Mouse (Mus musculus): Measurements from ENCODE around the gene Manbal. TPM values are rescaled to one million over a fixed set of nuclear protein-coding genes. Genes with fewer than 3 reads are reported as not detected.

Gene Manbal
- polyA plus RNA-seq, 1 experiment from 2014 or later, result 105 TPM

DNA sequence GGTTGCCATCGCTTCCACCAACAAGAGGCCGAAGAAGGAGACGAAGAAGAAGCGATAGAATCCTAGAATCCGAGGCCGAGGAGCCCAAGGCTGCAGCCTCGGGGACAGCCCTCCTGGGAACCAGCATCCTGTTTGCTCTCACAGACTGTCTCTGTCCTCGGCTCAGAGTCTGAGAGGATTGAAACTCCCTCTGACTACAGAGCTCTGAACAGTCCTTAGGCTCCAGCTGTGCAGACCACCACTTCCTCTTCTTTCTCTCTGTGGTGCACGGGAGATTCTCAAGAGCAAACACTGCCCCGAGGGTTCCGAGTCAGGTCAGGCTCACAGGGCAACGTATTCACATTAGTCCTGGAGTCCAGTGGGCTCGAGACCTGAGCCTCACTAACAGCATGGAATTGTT is 28.6 kb downstream of the Manbal start:
- H3K27me3 ChIP-seq, result no peaks in the 10 kb centered on the region
- WGBS, result 63% methylated on average over 13 of the region's 13 CpGs
- H3K9me3 ChIP-seq, result no peaks in the 10 kb centered on the region
- H3K36me3 ChIP-seq, result peaks cover 27% of the 10 kb centered on the region
- ATAC-seq (replicated peaks), result no peak
- no peak overlapping the region for H3K4me2 ChIP-seq (replicated peaks)
- no peak overlapping the region for H3K4me3 ChIP-seq
- no peaks in the 10 kb centered on the region for H3K4me1 ChIP-seq
- peak overlapping the region; percentile 43 for H3K27ac ChIP-seq (replicated peaks)
- no peak overlapping the region for H3K9ac ChIP-seq (replicated peaks)

DNA sequence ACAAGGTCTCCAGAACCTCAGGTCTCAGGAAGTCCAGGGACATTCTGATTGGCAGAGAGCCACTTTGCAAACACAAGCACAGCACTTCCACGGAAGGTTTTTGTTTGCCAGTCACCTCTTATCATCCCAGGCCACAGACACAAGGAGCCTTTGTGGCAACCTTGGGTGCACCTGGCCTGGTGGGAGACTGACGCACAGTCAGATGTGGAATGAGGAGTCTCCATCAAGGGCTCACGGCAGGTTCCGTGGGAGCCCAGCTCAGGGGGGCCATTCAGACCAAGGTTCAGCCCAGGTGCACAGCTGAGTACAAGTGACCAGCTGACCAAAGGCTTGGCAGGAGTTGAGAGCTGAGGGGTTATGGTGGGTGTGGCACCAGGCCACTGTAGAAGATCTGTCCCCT is 30.0 kb downstream of the Manbal start:
- no peaks in the 10 kb centered on the region for H3K9me3 ChIP-seq
- no peak for ATAC-seq (replicated peaks)
- no peaks in the 10 kb centered on the region for H3K27me3 ChIP-seq
- 90% methylated on average over 4 of the region's 4 CpGs for WGBS
- no peak overlapping the region for H3K4me2 ChIP-seq (replicated peaks)
- peaks cover 27% of the 10 kb centered on the region for H3K36me3 ChIP-seq
- no peaks in the 10 kb centered on the region for H3K4me1 ChIP-seq
- no peak overlapping the region for H3K27ac ChIP-seq (replicated peaks)
- no peak overlapping the region for H3K9ac ChIP-seq (replicated peaks)
- no peak overlapping the region for H3K4me3 ChIP-seq

DNA sequence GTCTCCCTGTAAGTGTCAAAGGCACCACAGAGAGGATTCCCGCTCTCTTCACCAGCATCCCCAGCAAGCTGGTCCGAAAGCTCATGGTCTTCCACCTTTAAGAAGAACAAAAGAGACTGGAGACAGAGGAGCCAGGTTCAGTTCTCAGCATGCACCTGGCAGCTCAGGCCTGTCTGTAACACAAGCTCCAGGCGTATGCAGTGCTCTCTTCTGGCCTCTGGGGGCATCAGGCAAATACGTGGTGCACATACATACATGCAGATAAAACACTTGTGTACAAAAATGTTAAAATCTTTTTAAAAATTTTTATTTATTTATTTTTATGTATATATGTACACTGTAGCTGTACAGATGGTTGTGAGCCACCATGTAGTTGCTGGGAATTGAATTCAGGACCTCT is 31.1 kb downstream of the Manbal start:
- 97% methylated on average over 4 of the region's 4 CpGs for WGBS

DNA sequence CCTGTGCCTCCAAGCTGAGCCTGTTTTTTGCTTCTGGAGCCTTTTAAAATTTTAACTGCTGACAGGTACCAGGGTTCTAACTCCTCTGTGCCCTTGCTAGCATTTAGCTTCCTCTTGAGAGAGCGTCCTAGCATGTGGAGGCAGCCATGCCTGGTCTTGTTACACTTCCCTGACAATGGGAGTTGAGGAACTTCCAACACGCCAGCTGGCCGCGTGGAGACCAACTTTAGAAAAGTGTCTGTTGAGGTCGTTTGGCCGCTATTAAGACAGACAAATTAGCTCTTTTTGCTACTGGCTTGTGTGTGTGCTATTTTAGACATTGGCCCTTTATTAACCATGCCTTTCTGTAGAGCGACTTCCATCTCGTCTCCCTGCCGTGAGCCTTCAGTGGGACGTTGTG is 32.4 kb downstream of the Manbal start:
- Histone ChIP-seq H3K27me3 (no peaks in the 10 kb centered on the region), H3K4me2 (replicated peaks) (no peak overlapping the region), H3K36me3 (peaks cover 27% of the 10 kb centered on the region), H3K9ac (replicated peaks) (no peak overlapping the region), H3K4me3 (no peak overlapping the region), H3K27ac (replicated peaks) (no peak overlapping the region), H3K4me1 (no peaks in the 10 kb centered on the region), H3K9me3 (no peaks in the 10 kb centered on the region)
- no peak for ATAC-seq (replicated peaks)
- WGBS, result 74% methylated on average over 10 of the region's 10 CpGs

More for the DNA sequence above, 31.1 kb downstream of the Manbal start:
- Histone ChIP-seq H3K36me3 (peaks cover 27% of the 10 kb centered on the region), H3K4me3 (no peak overlapping the region), H3K4me1 (no peaks in the 10 kb centered on the region), H3K27ac (replicated peaks) (no peak overlapping the region), H3K9ac (replicated peaks) (no peak overlapping the region), H3K4me2 (replicated peaks) (no peak overlapping the region), H3K27me3 (no peaks in the 10 kb centered on the region), H3K9me3 (no peaks in the 10 kb centered on the region)
- no peak for ATAC-seq (replicated peaks)

DNA sequence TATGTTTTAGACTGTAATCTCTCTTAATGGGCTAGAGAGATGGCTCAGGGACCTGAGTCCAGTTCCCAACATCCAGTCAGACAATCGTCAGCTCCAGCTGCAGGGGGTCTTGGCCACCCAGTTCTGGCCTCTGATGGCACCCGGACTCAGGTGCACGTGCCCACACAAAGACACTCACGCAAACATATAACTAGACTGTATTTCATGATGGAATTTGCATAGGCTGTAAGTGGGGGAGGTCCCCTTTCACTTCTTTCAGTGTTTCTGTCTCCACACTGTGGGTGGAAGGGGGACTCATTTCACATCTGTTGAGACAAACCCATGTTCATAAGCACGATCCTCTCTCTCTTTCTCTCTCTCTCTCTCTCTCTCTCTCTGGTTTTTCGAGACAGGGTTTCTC is 33.1 kb downstream of the Manbal start:
- no peak for ATAC-seq (replicated peaks)
- Histone ChIP-seq H3K9me3 (no peaks in the 10 kb centered on the region), H3K4me1 (no peaks in the 10 kb centered on the region), H3K4me2 (replicated peaks) (no peak overlapping the region), H3K9ac (replicated peaks) (no peak overlapping the region), H3K27me3 (no peaks in the 10 kb centered on the region), H3K27ac (replicated peaks) (no peak overlapping the region), H3K4me3 (no peak overlapping the region), H3K36me3 (peaks cover 27% of the 10 kb centered on the region)
- 85% methylated on average over 6 of the region's 6 CpGs for WGBS

DNA sequence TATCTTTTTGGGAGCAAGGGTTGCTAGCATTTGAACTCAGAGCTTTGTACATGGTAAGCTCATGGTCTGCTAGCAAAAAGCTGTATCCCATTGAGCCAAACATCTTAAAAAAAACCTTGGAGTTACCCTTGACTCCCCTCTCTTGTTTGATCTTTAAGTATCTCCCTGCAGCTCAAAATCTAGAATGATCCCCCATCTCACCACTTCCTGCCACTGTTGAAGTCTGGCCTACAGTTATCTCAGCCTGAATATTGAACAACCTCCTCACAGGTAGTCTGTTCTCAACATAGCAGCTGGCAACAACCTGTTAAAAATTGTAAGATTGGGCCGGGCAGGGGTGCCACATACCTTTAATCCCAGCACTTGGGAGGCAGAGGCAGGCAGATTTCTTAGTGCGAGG is 33.9 kb downstream of the Manbal start:
- H3K9me3 ChIP-seq, result no peaks in the 10 kb centered on the region
- 98% methylated on average over 2 of the region's 2 CpGs for WGBS
- H3K27ac ChIP-seq (replicated peaks), result no peak overlapping the region
- no peaks in the 10 kb centered on the region for H3K27me3 ChIP-seq
- H3K4me3 ChIP-seq, result no peak overlapping the region
- no peak overlapping the region for H3K4me2 ChIP-seq (replicated peaks)
- ATAC-seq (replicated peaks), result no peak
- H3K9ac ChIP-seq (replicated peaks), result no peak overlapping the region
- peaks cover 22% of the 10 kb centered on the region for H3K36me3 ChIP-seq
- no peaks in the 10 kb centered on the region for H3K4me1 ChIP-seq

DNA sequence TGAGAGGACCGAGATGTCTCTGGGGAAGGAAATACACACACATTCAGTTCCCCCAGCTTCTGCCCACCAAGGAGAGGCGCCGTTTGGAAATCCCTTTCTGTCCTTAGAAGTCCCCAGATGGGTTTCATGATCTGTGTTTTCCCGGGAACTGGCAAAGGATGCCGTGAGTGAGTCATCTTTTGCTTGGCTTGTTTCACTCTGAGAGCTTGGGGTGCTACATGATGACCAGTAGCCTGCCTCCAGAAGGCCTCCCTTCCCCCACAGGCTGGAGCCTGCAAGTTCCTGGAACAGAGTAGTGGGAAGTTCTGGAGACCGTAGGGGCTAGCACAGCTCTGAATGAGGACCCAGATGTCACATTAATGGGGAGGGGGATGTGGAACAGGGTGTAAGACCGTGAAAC is 40.2 kb downstream of the Manbal start:
- H3K27me3 ChIP-seq, result no peaks in the 10 kb centered on the region
- H3K9ac ChIP-seq (replicated peaks), result no peak overlapping the region
- WGBS, result 83% methylated on average over 7 of the region's 7 CpGs

DNA sequence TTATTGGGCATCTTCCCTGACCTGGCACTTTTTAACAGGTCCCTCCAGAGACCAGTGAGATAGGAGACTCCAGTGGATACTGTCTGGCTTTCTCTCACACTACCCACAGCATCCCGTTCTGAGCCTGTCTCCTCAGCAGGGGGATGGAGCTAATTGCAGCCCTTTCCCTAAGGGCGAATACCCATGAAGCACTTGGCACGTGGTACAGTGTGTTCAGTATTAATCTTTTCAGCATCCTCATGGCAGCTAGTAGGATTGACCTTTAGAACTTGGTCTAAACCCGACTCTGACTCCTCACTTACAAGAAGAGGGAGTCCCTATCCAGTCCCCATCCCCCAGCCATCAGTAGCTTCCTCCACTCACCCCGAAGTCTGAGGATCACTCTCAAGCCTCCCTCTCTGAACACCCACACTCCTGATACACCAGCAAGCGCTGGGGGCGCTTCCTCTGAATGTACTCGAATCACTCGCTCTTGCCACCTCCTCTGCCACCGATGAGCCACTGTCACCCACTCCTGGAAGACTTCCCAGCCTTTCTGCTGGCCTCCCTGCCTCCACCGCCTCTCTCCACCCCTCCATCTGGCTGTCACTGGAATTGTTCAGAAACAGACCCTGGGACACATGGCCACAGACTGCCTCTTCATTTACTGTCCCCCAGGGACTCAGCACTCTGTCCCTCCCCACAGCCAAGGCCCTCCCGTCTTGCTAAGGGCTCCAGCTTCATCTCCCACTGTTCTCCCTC is 42.6 kb downstream of the Manbal start:
- Histone ChIP-seq H3K9ac (replicated peaks) (no peak overlapping the region), H3K9me3 (no peaks in the 10 kb centered on the region), H3K4me3 (no peak overlapping the region), H3K4me1 (0 out of 2 replicates have a peak, but pooled peaks cover 6% of the 10 kb centered on the region), H3K27ac (replicated peaks) (no peak overlapping the region), H3K4me2 (replicated peaks) (no peak overlapping the region), H3K36me3 (no peaks in the 10 kb centered on the region), H3K27me3 (no peaks in the 10 kb centered on the region)
- ATAC-seq (replicated peaks), result no peak
- WGBS, result 57% methylated on average over 12 of the region's 12 CpGs

More for the DNA sequence above, 40.2 kb downstream of the Manbal start:
- no peak for ATAC-seq (replicated peaks)
- no peaks in the 10 kb centered on the region for H3K36me3 ChIP-seq
- no peak overlapping the region for H3K4me3 ChIP-seq
- H3K9me3 ChIP-seq, result no peaks in the 10 kb centered on the region
- H3K4me2 ChIP-seq (replicated peaks), result no peak overlapping the region
- H3K4me1 ChIP-seq, result 0 out of 2 replicates have a peak, but pooled peaks cover 6% of the 10 kb centered on the region
- H3K27ac ChIP-seq (replicated peaks), result no peak overlapping the region

DNA sequence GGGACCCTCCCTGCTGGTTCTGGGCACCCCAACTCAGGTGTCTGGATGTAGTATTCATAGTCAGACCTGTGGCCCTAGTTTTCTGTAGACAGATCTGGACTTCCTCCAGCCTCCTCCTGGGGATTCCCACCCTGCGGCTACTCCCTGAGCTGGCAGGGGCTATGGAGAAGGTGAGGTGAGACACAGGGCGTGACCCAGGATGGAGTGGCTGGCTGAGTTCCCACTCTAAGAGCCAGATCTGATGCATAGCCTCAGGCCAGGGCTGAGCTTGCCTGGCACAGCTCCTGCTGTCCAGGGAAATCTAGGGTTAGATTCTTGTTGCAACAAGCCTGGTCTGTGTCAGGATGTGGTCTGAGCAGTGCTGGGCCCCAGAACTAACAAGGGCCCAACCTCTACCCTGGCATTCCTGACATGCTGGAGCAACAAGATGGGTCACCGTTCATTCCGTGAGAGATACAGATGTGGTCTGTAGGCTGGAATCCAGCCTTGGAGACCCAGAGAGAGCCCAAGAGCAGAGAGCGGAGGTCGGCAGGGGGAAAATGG is 43.8 kb downstream of the Manbal start:
- Histone ChIP-seq H3K36me3 (no peaks in the 10 kb centered on the region), H3K4me1 (0 out of 2 replicates have a peak, but pooled peaks cover 6% of the 10 kb centered on the region), H3K4me2 (replicated peaks) (no peak overlapping the region), H3K27ac (replicated peaks) (no peak overlapping the region), H3K9ac (replicated peaks) (no peak overlapping the region), H3K4me3 (no peak overlapping the region), H3K27me3 (no peaks in the 10 kb centered on the region), H3K9me3 (no peaks in the 10 kb centered on the region)
- 90% methylated on average over 6 of the region's 6 CpGs for WGBS
- no peak for ATAC-seq (replicated peaks)

DNA sequence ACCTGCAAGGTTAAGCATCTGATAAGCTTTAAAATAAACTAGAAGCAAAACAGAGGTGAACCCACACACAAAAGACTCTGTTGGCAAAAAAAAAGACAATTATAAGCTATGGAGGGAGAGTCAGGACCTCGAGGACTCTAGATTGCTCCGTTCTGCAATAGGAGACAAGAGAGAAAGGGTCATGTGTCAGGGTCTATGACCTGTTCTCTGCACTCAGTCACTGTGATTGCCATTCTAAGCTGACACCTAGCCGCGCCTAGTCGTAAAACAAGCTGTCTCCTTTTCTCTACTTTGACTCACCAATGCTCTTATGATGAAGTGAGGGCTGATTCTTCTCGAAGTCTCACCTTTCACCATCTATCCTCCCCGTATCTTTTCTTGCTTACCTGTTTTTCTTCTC is 45.1 kb downstream of the Manbal start:
- Histone ChIP-seq H3K4me1 (0 out of 2 replicates have a peak, but pooled peaks cover 6% of the 10 kb centered on the region), H3K4me3 (no peak overlapping the region), H3K9ac (replicated peaks) (no peak overlapping the region), H3K27me3 (no peaks in the 10 kb centered on the region), H3K4me2 (replicated peaks) (no peak overlapping the region), H3K27ac (replicated peaks) (no peak overlapping the region), H3K36me3 (no peaks in the 10 kb centered on the region), H3K9me3 (no peaks in the 10 kb centered on the region)
- no peak for ATAC-seq (replicated peaks)
- WGBS, result 83% methylated on average over 7 of the region's 7 CpGs

DNA sequence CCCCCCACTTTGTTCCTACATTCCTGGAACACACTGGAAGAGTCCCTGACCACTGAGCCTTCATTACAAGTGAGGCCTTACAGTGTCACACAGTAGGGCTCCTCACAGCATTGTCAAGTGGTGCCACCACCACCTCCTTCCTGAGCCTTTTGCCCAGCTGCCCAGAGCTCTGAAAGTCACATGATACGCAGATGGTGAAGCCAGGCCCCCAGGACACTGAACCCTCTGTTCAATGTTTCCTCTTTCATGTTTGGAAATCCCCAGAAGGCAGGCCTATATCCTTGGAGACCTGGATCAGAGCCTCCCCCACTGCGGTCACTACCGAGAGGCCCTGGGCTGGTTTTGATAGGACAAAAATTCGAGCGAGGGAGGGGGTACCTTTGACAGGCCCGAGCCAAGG is 49.8 kb downstream of the Manbal start:
- H3K4me3 ChIP-seq, result no peak overlapping the region
- H3K4me2 ChIP-seq (replicated peaks), result no peak overlapping the region
- no peaks in the 10 kb centered on the region for H3K27me3 ChIP-seq
- H3K27ac ChIP-seq (replicated peaks), result no peak overlapping the region
- no peaks in the 10 kb centered on the region for H3K9me3 ChIP-seq
- no peaks in the 10 kb centered on the region for H3K36me3 ChIP-seq
- no peak for ATAC-seq (replicated peaks)
- H3K9ac ChIP-seq (replicated peaks), result no peak overlapping the region
- 76% methylated on average over 6 of the region's 6 CpGs for WGBS
- no peaks in the 10 kb centered on the region; the same call in 1 of the 2 replicates for H3K4me1 ChIP-seq

DNA sequence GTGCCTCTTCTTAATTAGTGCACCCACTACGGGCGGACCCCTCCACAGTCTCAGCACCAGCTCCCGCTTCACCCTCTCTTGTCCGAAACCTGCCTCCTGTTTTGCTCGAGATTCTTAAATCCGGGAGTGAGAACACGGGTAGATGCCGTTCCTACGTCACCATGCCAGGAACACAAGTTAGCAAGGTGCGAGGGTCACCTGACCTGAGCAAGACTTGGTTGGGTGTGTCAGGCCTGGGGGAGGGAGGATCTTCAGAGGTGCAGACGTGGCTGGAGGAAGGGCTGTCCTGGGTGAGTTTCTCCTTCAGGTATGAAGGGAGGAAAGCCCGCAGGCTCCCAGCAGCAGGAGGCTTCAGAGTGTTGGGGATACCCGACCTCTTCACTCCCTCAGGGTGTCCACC is 50.8 kb downstream of the Manbal start, which contains the start of gene Src:
Src (plus strand) TSS at position 239 of the 400 bp plus-strand sequence.
- Histone ChIP-seq H3K4me1 (peaks cover 5% of the 10 kb centered on the region), H3K27me3 (no peaks in the 10 kb centered on the region), H3K9ac (replicated peaks) (no peak within 1 kb of the TSS), H3K4me3 (no peak within 1 kb of the TSS), H3K9me3 (no peaks in the 10 kb centered on the region), H3K4me2 (replicated peaks) (no peak within 1 kb of the TSS), H3K27ac (replicated peaks) (peak within 1 kb of the TSS; percentile 54), H3K36me3 (no peaks in the 10 kb centered on the region)
- 26% methylated on average over 13 of the region's 13 CpGs for WGBS
- ATAC-seq (replicated peaks), result no peak

All from forebrain, embryonic 15.5 days (tissue).